Mouse (Mus musculus) heart, postnatal 0 days (tissue): ENCODE results near the gene Tapbpl.

Source experiments
- CTCF ChIP-seq: IDR thresholded peaks from 2 replicates; pipeline ENCODE4 v1.5.1; 2016; ENCODE audit warnings: antibody characterized with exemption, control low read depth, low read depth
- EP300 ChIP-seq: IDR thresholded peaks from 2 replicates; pipeline ENCODE4 v1.6.1; 2016; ENCODE audit warnings: antibody characterized with exemption, low read depth

DNA sequence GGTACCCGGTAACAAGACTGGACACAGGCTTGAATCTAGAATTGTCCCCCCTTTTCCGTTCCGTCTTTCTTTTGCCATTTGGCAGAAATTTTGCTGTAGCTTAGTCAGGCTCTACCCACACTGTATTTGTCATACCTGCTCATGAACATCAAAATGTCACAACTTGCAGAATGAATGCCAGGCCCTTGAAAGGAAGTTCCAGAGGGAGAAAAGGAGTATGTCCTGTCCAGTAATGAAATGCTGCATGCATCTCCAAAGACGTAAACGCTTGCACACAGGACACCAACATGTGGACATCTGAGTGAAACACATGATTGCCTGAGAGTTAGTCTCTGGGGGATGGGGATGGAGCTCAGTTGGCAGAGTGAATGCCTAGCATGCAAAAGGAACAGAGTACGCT lies 17.9 kb downstream of the Tapbpl start:
- TF ChIP-seq CTCF (no peak), EP300 (no peak)
